ENCODE assay signal across 18 mouse cellular contexts in genomic region chr1:151126756-151127155, GRCm38 (mm10). TPM values are rescaled to one million over a fixed set of nuclear protein-coding genes. Genes with fewer than 3 reads are reported as not detected.
"Had no signal": no experiment of that assay in that cellular context is flagged by ENCODE, and none has a peak within 500 bp of the region (broad histone marks: within the 10 kb centered on the region; RNA-seq: fewer than 3 reads in every experiment).

No protein-coding gene starts in this region.

- H3K9me3 ChIP-seq: kidney, embryonic 15.5 days; midbrain, embryonic 13.5 days; neural tube, embryonic 15.5 days had no signal

- H3K4me1 ChIP-seq: limb, embryonic 13.5 days; midbrain, embryonic 13.5 days; neural tube, embryonic 15.5 days had no signal

- H3K27me3 ChIP-seq: kidney, embryonic 15.5 days; limb, embryonic 13.5 days; midbrain, embryonic 13.5 days; neural tube, embryonic 15.5 days had no signal

- H3K4me3 ChIP-seq: kidney, embryonic 15.5 days; limb, embryonic 13.5 days; midbrain, embryonic 13.5 days; myocyte; neural tube, embryonic 15.5 days had no signal

- H3K4me2 ChIP-seq: kidney, embryonic 15.5 days; limb, embryonic 13.5 days; midbrain, embryonic 13.5 days; neural tube, embryonic 15.5 days had no signal

- DNase-seq: kidney, adult 2 months; kidney, postnatal 14 days; left cerebral cortex, postnatal 4 days; lung, adult 2 months; right cerebral cortex, postnatal 25 days; thymus, adult 18-20 months; thymus, postnatal 14 days had no signal

- H3K27ac ChIP-seq: kidney, embryonic 15.5 days; limb, embryonic 13.5 days; macrophage; midbrain, embryonic 13.5 days; neural tube, embryonic 15.5 days had no signal

- ATAC-seq: intestine, embryonic 16.5 days; lung, postnatal 0 days; midbrain, embryonic 13.5 days had no signal

- H3K36me3 ChIP-seq: kidney, embryonic 15.5 days; limb, embryonic 13.5 days; midbrain, embryonic 13.5 days; neural tube, embryonic 15.5 days had no signal

- H3K9ac ChIP-seq: kidney, embryonic 15.5 days; limb, embryonic 13.5 days; midbrain, embryonic 13.5 days; neural tube, embryonic 15.5 days had no signal

RNA-seq across cellular contexts. Expression of gene Gm47985, which starts 55.6 kb away (rescaled TPM):
- total RNA-seq: layer of hippocampus, postnatal 14 days; left cerebral cortex, adult 18-20 months; left cerebral cortex, postnatal 10 days; left cerebral cortex, postnatal 4 days had no signal
- polyA plus RNA-seq: kidney, adult 2 months; lung, adult 2 months; macrophage; neural tube, embryonic 15.5 days had no signal
